Mouse (Mus musculus) brain, embryonic 14.5 days (tissue): Measurements from ENCODE around the gene Fam180a.

Experiments used
- CTCF ChIP-seq: fragments of 200-500 bp; IDR thresholded peaks from 2 replicates; pipeline ENCODE4 v1.5.1; 2012; ENCODE audit warnings: inconsistent platforms, mild to moderate bottlenecking, moderate library complexity, borderline replicate concordance; ENCODE audit not compliant: insufficient read depth, insufficient read length; ENCODE audit errors: extremely low read depth
- POLR2A ChIP-seq: fragments of 200-500 bp; IDR thresholded peaks from 2 replicates; pipeline ENCODE4 v1.6.1; 2012; ENCODE audit warnings: mild to moderate bottlenecking, inconsistent platforms, borderline replicate concordance; ENCODE audit not compliant: poor library complexity, insufficient read depth, insufficient read length, severe bottlenecking; ENCODE audit errors: extremely low read depth

- no peak for TF ChIP-seq POLR2A
- TF ChIP-seq CTCF, result no peak
Measured at GRCm38 (mm10) chr6:35354622-35354998, 28.7 kb upstream of the Fam180a start.
